Mouse (Mus musculus): ENCODE results near the gene U2af1. TPM values are rescaled to one million over a fixed set of nuclear protein-coding genes. Genes with fewer than 3 reads are reported as not detected.
"Not testable (repeated sequence)": the region's sequence is repeated elsewhere in the genome, so short reads cannot be mapped to it uniquely, and the experiment has no call there.

Gene U2af1
- total RNA-seq (2021) = 10 to 100 TPM; 57.1 to 65.9 TPM
- long read RNA-seq, experiment 1, transcript U2af1-201 (8 exons, 1,046 nt) = major isoform, 34 of 57 reads
- long read RNA-seq, experiment 1, transcript U2af1-204 (2 exons, 703 nt) = minor isoform, 9 of 57 reads
- long read RNA-seq, experiment 1, partial matches to known transcripts = 2 of 57 reads
- long read RNA-seq, experiment 1, other reads (novel, unspliced or antisense) = 8 of 57 reads
- long read RNA-seq, experiment 2, transcript U2af1-201 (8 exons, 1,046 nt) = major isoform, 32 of 47 reads
- long read RNA-seq, experiment 2, transcript U2af1-204 (2 exons, 703 nt) = minor isoform, 9 of 47 reads
- long read RNA-seq, experiment 2, partial matches to known transcripts = 0 of 47 reads
- long read RNA-seq, experiment 2, other reads (novel, unspliced or antisense) = 2 of 47 reads

- DNase-seq = peak; percentile 97
Observed at GRCm38 (mm10) chr17:31658468-31659185, at the start of gene U2af1. Gene U2af1, minus strand, starts transcription at chr17:31658892.

- DNase-seq = peak; percentile 83
Observed at GRCm38 (mm10) chr17:31705271-31706020, 46.8 kb upstream of the U2af1 start.

GRCm38 (mm10) chr17:31703276-31703980 is 44.7 kb upstream of the U2af1 start:
- DNase-seq = peak; percentile 80

- no peak for DNase-seq
Observed at GRCm38 (mm10) chr17:31698347-31698746, 39.7 kb upstream of the U2af1 start.

GRCm38 (mm10) chr17:31695356-31695755 is 36.7 kb upstream of the U2af1 start:
- DNase-seq = not testable (repeated sequence)

- no peak for DNase-seq
Observed at GRCm38 (mm10) chr17:31694949-31695348, 36.3 kb upstream of the U2af1 start.

GRCm38 (mm10) chr17:31694023-31694376 is 35.3 kb upstream of the U2af1 start:
- DNase-seq = no peak

- DNase-seq = peak; percentile 66
Observed at GRCm38 (mm10) chr17:31693330-31694022, 34.8 kb upstream of the U2af1 start.

- DNase-seq = no peak
Observed at GRCm38 (mm10) chr17:31692918-31693317, 34.2 kb upstream of the U2af1 start.

- no peak for DNase-seq
Observed at GRCm38 (mm10) chr17:31689606-31690005, 30.9 kb upstream of the U2af1 start.

- no peak for DNase-seq
Observed at GRCm38 (mm10) chr17:31688112-31688511, 29.4 kb upstream of the U2af1 start.

- no peak for DNase-seq
Observed at GRCm38 (mm10) chr17:31686225-31686564, 27.5 kb upstream of the U2af1 start.

- DNase-seq = peak; percentile 74
Observed at GRCm38 (mm10) chr17:31685514-31686224, 27.0 kb upstream of the U2af1 start.

GRCm38 (mm10) chr17:31680450-31680849 is 21.8 kb upstream of the U2af1 start:
- no peak for DNase-seq

- no peak for DNase-seq
Observed at GRCm38 (mm10) chr17:31677507-31677906, 18.8 kb upstream of the U2af1 start, which contains the start of gene Cryaa. Gene Cryaa, plus strand, starts transcription at chr17:31677807.

GRCm38 (mm10) chr17:31674426-31674825 is 15.7 kb upstream of the U2af1 start:
- no peak for DNase-seq

GRCm38 (mm10) chr17:31672279-31672678 is 13.6 kb upstream of the U2af1 start:
- DNase-seq = no peak

- no peak for DNase-seq
Observed at GRCm38 (mm10) chr17:31671698-31672097, 13.0 kb upstream of the U2af1 start.

- no peak for DNase-seq
Observed at GRCm38 (mm10) chr17:31670163-31670562, 11.5 kb upstream of the U2af1 start.

- DNase-seq = no peak
Observed at GRCm38 (mm10) chr17:31668306-31668705, 9.6 kb upstream of the U2af1 start.

- peak; percentile 72 for DNase-seq
Observed at GRCm38 (mm10) chr17:31664760-31665159, 6.1 kb upstream of the U2af1 start.

Data from gastrocnemius, postnatal 25 days (tissue).